Mouse (Mus musculus) cortical plate, adult 2 months (tissue): ENCODE results near the gene 1700013F07Rik. TPM values are rescaled to one million over a fixed set of nuclear protein-coding genes. Genes with fewer than 3 reads are reported as not detected.

ENCODE experiments used
- H3K27ac ChIP-seq: fragments of 200-500 bp; 2 replicates; pipeline ENCODE4 v1.5.1; 2012; ENCODE audit warnings: low read length, control low read depth, inconsistent platforms; ENCODE audit not compliant: insufficient read depth
- H3K4me1 ChIP-seq: fragments of 200-500 bp; 2 replicates; pipeline ENCODE4 v1.6.1; 2011; ENCODE audit warnings: low read length; ENCODE audit not compliant: control insufficient read depth, insufficient read depth
- H3K4me3 ChIP-seq: fragments of 200-500 bp; 2 replicates; pipeline ENCODE4 v1.5.1; 2011; ENCODE audit warnings: mild to moderate bottlenecking, low read length, control low read depth; ENCODE audit not compliant: insufficient read depth
- CTCF ChIP-seq: fragments of 200-500 bp; IDR thresholded peaks from 2 replicates; pipeline ENCODE4 v1.5.1; 2011; ENCODE audit warnings: mild to moderate bottlenecking, control low read depth, low read length; ENCODE audit not compliant: insufficient read depth; ENCODE audit errors: extremely low read depth
- POLR2A ChIP-seq: fragments of 200-500 bp; IDR thresholded peaks from 2 replicates; pipeline ENCODE4 v1.6.1; 2011; ENCODE audit warnings: mild to moderate bottlenecking, low read length, control low read depth; ENCODE audit not compliant: insufficient read depth; ENCODE audit errors: extremely low read depth
- polyA plus RNA-seq: library from polyadenylated mRNA; depleted of rRNA; stranded (reverse); fragments of >200 nt; gene quantifications from 2 replicates; pipeline ENCODE4 v1.2.3, GENCODE M21; 2012

The 1700013F07Rik gene
- polyA plus RNA-seq, 1 experiment, result 3.4 TPM

GRCm38 (mm10) chr3:108510716-108511483 lies 23.1 kb upstream of the 1700013F07Rik start:
- Histone ChIP-seq H3K27ac (no peak overlapping the region), H3K4me1 (peaks cover 3% of the 10 kb centered on the region; the same call in 1 of the 2 replicates)
- TF ChIP-seq CTCF, result no peak

GRCm38 (mm10) chr3:108513465-108513864 lies 20.5 kb upstream of the 1700013F07Rik start:
- no peak overlapping the region for H3K4me3 ChIP-seq
- no peaks in the 10 kb centered on the region for H3K4me1 ChIP-seq
- TF ChIP-seq POLR2A, result no peak
- no peak for TF ChIP-seq CTCF
- H3K27ac ChIP-seq, result no peak overlapping the region

More at GRCm38 (mm10) chr3:108510716-108511483, 23.1 kb upstream of the 1700013F07Rik start:
- H3K4me3 ChIP-seq, result no peak overlapping the region

- Histone ChIP-seq H3K27ac (no peak overlapping the region), H3K4me1 (no peaks in the 10 kb centered on the region), H3K4me3 (no peak overlapping the region)
- TF ChIP-seq POLR2A (no peak), CTCF (no peak)
Observed at GRCm38 (mm10) chr3:108518276-108518675, 15.7 kb upstream of the 1700013F07Rik start.

- Histone ChIP-seq H3K27ac (no peak overlapping the region), H3K4me3 (no peak overlapping the region), H3K4me1 (no peaks in the 10 kb centered on the region)
- TF ChIP-seq CTCF (no peak), POLR2A (no peak)
Observed at GRCm38 (mm10) chr3:108523415-108523814, 10.5 kb upstream of the 1700013F07Rik start.

- Histone ChIP-seq H3K4me1 (no peaks in the 10 kb centered on the region), H3K27ac (no peak overlapping the region), H3K4me3 (no peak overlapping the region)
- no peak for TF ChIP-seq POLR2A
- TF ChIP-seq CTCF, result no peak
Observed at GRCm38 (mm10) chr3:108528489-108528888, 5.5 kb upstream of the 1700013F07Rik start.

- no peak overlapping the region for H3K27ac ChIP-seq
- H3K4me1 ChIP-seq, result no peaks in the 10 kb centered on the region
- no peak for TF ChIP-seq CTCF
- TF ChIP-seq POLR2A, result no peak
- no peak overlapping the region for H3K4me3 ChIP-seq
Observed at GRCm38 (mm10) chr3:108533114-108533885, 650 bp upstream of the 1700013F07Rik start.

- Histone ChIP-seq H3K27ac (no peak overlapping the region; the same call in 1 of the 2 replicates), H3K4me3 (peak overlapping the region; percentile 46), H3K4me1 (no peaks in the 10 kb centered on the region)
- TF ChIP-seq CTCF (no peak), POLR2A (no peak)
Observed at GRCm38 (mm10) chr3:108535896-108536516, 2.1 kb downstream of the 1700013F07Rik start.

GRCm38 (mm10) chr3:108536517-108537260 lies 2.7 kb downstream of the 1700013F07Rik start, which contains the start of gene 5330417C22Rik:
TSS of gene 5330417C22Rik (minus strand) at chr3:108536536.
- peak within 1 kb of the TSS; percentile 72 for H3K27ac ChIP-seq
- TF ChIP-seq CTCF (no peak), POLR2A (peak; percentile 63; the same call in 1 of the 2 replicates)

GRCm38 (mm10) chr3:108537303-108537702 lies 3.4 kb downstream of the 1700013F07Rik start:
- Histone ChIP-seq H3K4me3 (peak overlapping the region; percentile 46), H3K4me1 (no peaks in the 10 kb centered on the region), H3K27ac (no peak overlapping the region)
- TF ChIP-seq CTCF, result peak; percentile 76
- peak; percentile 56; the same call in 1 of the 2 replicates for TF ChIP-seq POLR2A

More at GRCm38 (mm10) chr3:108536517-108537260, 2.7 kb downstream of the 1700013F07Rik start, which contains the start of gene 5330417C22Rik:
- no peaks in the 10 kb centered on the region for H3K4me1 ChIP-seq
- H3K4me3 ChIP-seq, result peak within 1 kb of the TSS; percentile 46
